Comparison of ENCODE assay signal across 10 mouse cellular contexts in genomic region chr15:86060581-86060980, GRCm38 (mm10). TPM values are rescaled to one million over a fixed set of nuclear protein-coding genes. Genes with fewer than 3 reads are reported as not detected.
A peak's percentile ranks its signal among the peaks of the same experiment; 100 is the strongest.
DNase-seq lines count a peak whose midpoint lies in the region; ATAC-seq and TF ChIP-seq lines count a peak whose summit lies in the region.
"Had no signal": no experiment of that assay in that cellular context is flagged by ENCODE, and none has a peak within 500 bp of the region (broad histone marks: within the 10 kb centered on the region; RNA-seq: fewer than 3 reads in every experiment).

No protein-coding gene starts in this region.

- peak overlapping the region; percentile 72 for H3K4me3 ChIP-seq in layer of hippocampus, adult 2 months
- peak overlapping the region; percentile 94 for H3K4me3 ChIP-seq in forebrain, embryonic 14.5 days (ENCODE audit: low read depth, low read length)
- peak overlapping the region; percentile 20 for H3K4me3 ChIP-seq in hindbrain, postnatal 0 days (ENCODE audit: low read length)
- peak overlapping the region; percentile 91 for H3K4me3 ChIP-seq in neural tube, embryonic 14.5 days (ENCODE audit: low read depth, low read length)
- H3K4me3 ChIP-seq: limb, embryonic 12.5 days had no signal

- H3K27me3 ChIP-seq in forebrain, embryonic 14.5 days (replicated peaks; ENCODE audit: control insufficient read depth, insufficient read depth, low read length), result no peaks in the 10 kb centered on the region
- no peaks in the 10 kb centered on the region for H3K27me3 ChIP-seq in hindbrain, postnatal 0 days (ENCODE audit: insufficient read depth, low read length)
- no peaks in the 10 kb centered on the region for H3K27me3 ChIP-seq in neural tube, embryonic 14.5 days (ENCODE audit: control insufficient read depth, insufficient read depth, low read length)
- H3K27me3 ChIP-seq: limb, embryonic 12.5 days had no signal

- H3K9ac ChIP-seq in forebrain, embryonic 14.5 days (ENCODE audit: low read length), result peak overlapping the region; percentile 97
- peak overlapping the region; percentile 33; the same call in 1 of the 2 replicates for H3K9ac ChIP-seq in hindbrain, postnatal 0 days (replicated peaks; ENCODE audit: low read length)
- H3K9ac ChIP-seq in neural tube, embryonic 14.5 days (replicated peaks; ENCODE audit: low read depth, low read length), result peak overlapping the region; percentile 1; the same call in 1 of the 2 replicates
- H3K9ac ChIP-seq: limb, embryonic 12.5 days had no signal

- ATAC-seq in forebrain, embryonic 14.5 days, result no peak
- no peak for ATAC-seq in hindbrain, postnatal 0 days
- ATAC-seq in neural tube, embryonic 14.5 days (ENCODE audit: low read depth), result no peak

- H3K27ac ChIP-seq in layer of hippocampus, adult 2 months, result no peak overlapping the region
- peak overlapping the region; percentile 46; the same call in 1 of the 2 replicates for H3K27ac ChIP-seq in forebrain, embryonic 14.5 days (ENCODE audit: low read depth, low read length)
- no peak overlapping the region; the same call in 1 of the 2 replicates for H3K27ac ChIP-seq in hindbrain, postnatal 0 days
- no peak overlapping the region for H3K27ac ChIP-seq in neural tube, embryonic 14.5 days (ENCODE audit: low read depth, low read length)

- peaks cover 40% of the 10 kb centered on the region for H3K4me1 ChIP-seq in forebrain, embryonic 14.5 days (ENCODE audit: control insufficient read depth, insufficient read depth, low read length)
- H3K4me1 ChIP-seq in hindbrain, postnatal 0 days (ENCODE audit: insufficient read depth, low read length), result peaks cover 43% of the 10 kb centered on the region
- H3K4me1 ChIP-seq in neural tube, embryonic 14.5 days (ENCODE audit: control insufficient read depth, insufficient read depth, low read length), result peaks cover 41% of the 10 kb centered on the region

- TF ChIP-seq CTCF in layer of hippocampus, adult 2 months (conservative IDR thresholded peaks at IDR 0.05), result no peak
- no peak for TF ChIP-seq CTCF in hindbrain, postnatal 0 days (IDR thresholded peaks at IDR 0.05; ENCODE audit: low read depth)

- 79% methylated on average over 12 of the region's 12 CpGs for WGBS in forebrain, embryonic 14.5 days
- 59% methylated on average over 12 of the region's 12 CpGs for WGBS in hindbrain, postnatal 0 days
- WGBS in neural tube, embryonic 14.5 days, result 72% methylated on average over 12 of the region's 12 CpGs

- H3K9me3 ChIP-seq in forebrain, embryonic 14.5 days (replicated peaks; ENCODE audit: control insufficient read depth, low read length), result no peaks in the 10 kb centered on the region
- H3K9me3 ChIP-seq in hindbrain, postnatal 0 days (ENCODE audit: low read length), result no peaks in the 10 kb centered on the region
- H3K9me3 ChIP-seq in neural tube, embryonic 14.5 days (ENCODE audit: control insufficient read depth, low read length), result no peaks in the 10 kb centered on the region
- H3K9me3 ChIP-seq: limb, embryonic 12.5 days had no signal

- peak overlapping the region; percentile 94 for H3K4me2 ChIP-seq in forebrain, embryonic 14.5 days (ENCODE audit: low read length)
- H3K4me2 ChIP-seq in hindbrain, postnatal 0 days (ENCODE audit: low read depth, low read length), result peak overlapping the region; percentile 93
- peak overlapping the region; percentile 99 for H3K4me2 ChIP-seq in neural tube, embryonic 14.5 days (ENCODE audit: low read depth, low read length)

- H3K36me3 ChIP-seq in forebrain, embryonic 14.5 days (ENCODE audit: control insufficient read depth, insufficient read depth, low read length), result no peaks in the 10 kb centered on the region
- H3K36me3 ChIP-seq in hindbrain, postnatal 0 days (ENCODE audit: insufficient read depth, low read length), result no peaks in the 10 kb centered on the region
- no peaks in the 10 kb centered on the region for H3K36me3 ChIP-seq in neural tube, embryonic 14.5 days (ENCODE audit: control insufficient read depth, insufficient read depth, low read length)

- DNase-seq in layer of hippocampus, adult 2 months (ENCODE audit: low spot score in 2 of 2), result no peak
- DNase-seq in layer of hippocampus, adult 9-11 months, result no peak
- no peak for DNase-seq in forebrain, embryonic 14.5 days (ENCODE audit: low spot score)
- DNase-seq in hindbrain, postnatal 0 days (ENCODE audit: low spot score), result no peak
- no peak for DNase-seq in left cerebral cortex, adult 8-10 months (ENCODE audit: low spot score in 2 of 2)
- no peak for DNase-seq in retina, embryonic 14.5 days (ENCODE audit: low spot score)
- no peak for DNase-seq in urinary bladder, adult 2 months (ENCODE audit: low spot score)
- DNase-seq: kidney, adult 9 months had no signal

RNA-seq across cellular contexts. Expression of gene Gramd4, which starts 3.1 kb away (rescaled TPM):
- 10 to 100 TPM; 24.8 to 28.7 TPM for total RNA-seq in layer of hippocampus, adult 2 months (2021)
- polyA plus RNA-seq in forebrain, embryonic 14.5 days (2014; fragmentation: Nextera tagmentation; extraction: Ambion mirVana), result 20.7 and 28.0 TPM in 2 replicates
- 36.2 and 40.9 TPM in 2 replicates for total RNA-seq in hindbrain, postnatal 0 days (2014; rRNA removed)
- polyA plus RNA-seq in hindbrain, postnatal 0 days (2015; fragmentation: Nextera tagmentation; extraction: Ambion mirVana), result 18.6 and 19.0 TPM in 2 replicates
- 17.1 and 23.6 TPM in 2 replicates for polyA plus RNA-seq in neural tube, embryonic 14.5 days (2014; fragmentation: Nextera tagmentation; extraction: Ambion mirVana)
- 10 to 100 TPM; 31.1 to 39.9 (median 34.5) TPM for total RNA-seq in left cerebral cortex, adult 8-10 months (2022)
- polyA plus RNA-seq in urinary bladder, adult 2 months (2012; rRNA removed), result 13.2 and 17.5 TPM in 2 replicates

RNA-seq across cellular contexts. Expression of gene Celsr1, which starts 27.0 kb away (rescaled TPM):
- 1 to 10 TPM; 5.5 to 5.8 TPM for total RNA-seq in layer of hippocampus, adult 2 months (2021)
- 8.6 and 9.6 TPM in 2 replicates for polyA plus RNA-seq in forebrain, embryonic 14.5 days (2014; fragmentation: Nextera tagmentation; extraction: Ambion mirVana)
- 16.4 and 19.4 TPM in 2 replicates for total RNA-seq in hindbrain, postnatal 0 days (2014; rRNA removed)
- polyA plus RNA-seq in hindbrain, postnatal 0 days (2015; fragmentation: Nextera tagmentation; extraction: Ambion mirVana), result 0.98 and 0.99 TPM in 2 replicates
- polyA plus RNA-seq in neural tube, embryonic 14.5 days (2014; fragmentation: Nextera tagmentation; extraction: Ambion mirVana), result 2.4 and 2.6 TPM in 2 replicates
- total RNA-seq in left cerebral cortex, adult 8-10 months (2022), result 1 to 10 TPM; 5.5 to 6.9 (median 6.2) TPM
- polyA plus RNA-seq in urinary bladder, adult 2 months (2012; rRNA removed), result 0.80 and 1.0 TPM in 2 replicates

Comparison
In these comparisons a context has a peak if more than half of its experiments do, and no peak if none do; other contexts are left out.
1. H3K4me3 ChIP-seq: peak in every context shown above with its lines; median percentile 94 in forebrain, embryonic 14.5 days; 91 in neural tube, embryonic 14.5 days; 72 in layer of hippocampus, adult 2 months; 20 in hindbrain, postnatal 0 days.
2. H3K9ac ChIP-seq: peak in every context shown above with its lines; median percentile 97 in forebrain, embryonic 14.5 days; 33 in hindbrain, postnatal 0 days; 1 in neural tube, embryonic 14.5 days.